Mouse (Mus musculus) forebrain, embryonic 12.5 days (tissue): ENCODE measurements around the gene Opn1sw. TPM values are rescaled to one million over a fixed set of nuclear protein-coding genes. Genes with fewer than 3 reads are reported as not detected.
"Not testable (repeated sequence)": the region's sequence is repeated elsewhere in the genome, so short reads cannot be mapped to it uniquely, and the experiment has no call there.

ENCODE experiments used
- ATAC-seq: fragments of 200-750 bp; cut with Nextera tagmentation; 2 replicates; pipeline ENCODE4 v1.8.0; 2017; ENCODE audit warnings: moderate TSS enrichment; ENCODE audit not compliant: low FRiP score
- H3K27ac ChIP-seq: fragments of 300-500 bp; sonication (generic); 2 replicates; pipeline ENCODE4 v1.5.1; 2016; ENCODE audit warnings: mild to moderate bottlenecking
- H3K27me3 ChIP-seq: fragments of 300-500 bp; sonication (generic); 2 replicates; pipeline ENCODE4 v1.6.1; 2016; ENCODE audit warnings: mild to moderate bottlenecking
- H3K36me3 ChIP-seq: fragments of 300-500 bp; sonication (generic); replicated peaks from 2 replicates; pipeline ENCODE4 v1.6.1; 2016; ENCODE audit warnings: mild to moderate bottlenecking
- H3K4me1 ChIP-seq: fragments of 300-500 bp; sonication (generic); 2 replicates; pipeline ENCODE4 v1.6.1; 2016
- H3K4me2 ChIP-seq: fragments of 300-500 bp; sonication (generic); 2 replicates; pipeline ENCODE4 v1.6.1; 2016; ENCODE audit warnings: mild to moderate bottlenecking, moderate library complexity
- H3K4me3 ChIP-seq: fragments of 300-500 bp; sonication (generic); replicated peaks from 2 replicates; pipeline ENCODE4 v1.5.1; 2016; ENCODE audit warnings: mild to moderate bottlenecking
- H3K9ac ChIP-seq: fragments of 300-500 bp; sonication (generic); 2 replicates; pipeline ENCODE4 v1.6.1; 2016; ENCODE audit warnings: mild to moderate bottlenecking
- H3K9me3 ChIP-seq: fragments of 300-500 bp; sonication (generic); 2 replicates; pipeline ENCODE4 v1.6.1; 2016
- WGBS: fragments of 180-500 bp; shearing (Covaris S2); methylation state at CpG from one replicate; pipeline ENCODE4 v1.1.7; 2016; 5-methylcytosine and 5-hydroxymethylcytosine counted together
- microRNA-seq: library from miRNA; unstranded; fragments of <30 nt; microRNA quantifications from one replicate; pipeline ENCODE4, GENCODE M21; 2017
- polyA plus RNA-seq: library from polyadenylated mRNA; unstranded; fragments of >200 nt; fragmentation: Nextera tagmentation; extraction: Ambion mirVana; gene quantifications from 2 replicates; pipeline ENCODE4 v1.2.1, GENCODE M21; 2016

Gene Opn1sw
- polyA plus RNA-seq, 1 experiment from 2014 or later, result 0.37 TPM

DNA sequence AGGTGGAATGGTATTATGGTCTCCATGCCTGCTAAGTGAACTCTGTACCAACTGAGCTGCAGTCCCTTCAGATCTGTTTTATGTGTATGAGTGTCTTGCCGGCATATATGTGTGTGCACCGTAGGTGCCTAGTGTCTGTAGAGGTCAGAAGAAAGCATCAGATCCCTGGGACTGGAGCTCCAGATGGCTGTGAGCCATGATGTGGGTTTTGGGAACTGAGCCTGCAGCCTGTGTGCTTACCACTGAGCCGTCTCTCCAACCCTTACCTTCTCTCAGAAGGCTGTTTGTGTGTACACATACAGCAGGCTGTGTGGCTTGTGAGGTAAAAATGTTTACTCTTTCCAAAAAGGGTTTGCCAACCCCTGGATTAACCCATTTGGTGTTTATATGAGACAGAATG, 28.9 kb downstream of the Opn1sw start:
- ATAC-seq, result no peak
- H3K9ac ChIP-seq, result no peak overlapping the region
- no peak overlapping the region for H3K4me3 ChIP-seq
- WGBS, result 94% methylated on average over 3 of the region's 3 CpGs
- H3K4me2 ChIP-seq, result no peak overlapping the region
- peaks cover 11% of the 10 kb centered on the region; the same call in 1 of the 2 replicates for H3K4me1 ChIP-seq
- H3K27ac ChIP-seq, result no peak overlapping the region
- no peaks in the 10 kb centered on the region for H3K9me3 ChIP-seq
- H3K27me3 ChIP-seq, result no peaks in the 10 kb centered on the region
- H3K36me3 ChIP-seq, result peaks cover 38% of the 10 kb centered on the region

DNA sequence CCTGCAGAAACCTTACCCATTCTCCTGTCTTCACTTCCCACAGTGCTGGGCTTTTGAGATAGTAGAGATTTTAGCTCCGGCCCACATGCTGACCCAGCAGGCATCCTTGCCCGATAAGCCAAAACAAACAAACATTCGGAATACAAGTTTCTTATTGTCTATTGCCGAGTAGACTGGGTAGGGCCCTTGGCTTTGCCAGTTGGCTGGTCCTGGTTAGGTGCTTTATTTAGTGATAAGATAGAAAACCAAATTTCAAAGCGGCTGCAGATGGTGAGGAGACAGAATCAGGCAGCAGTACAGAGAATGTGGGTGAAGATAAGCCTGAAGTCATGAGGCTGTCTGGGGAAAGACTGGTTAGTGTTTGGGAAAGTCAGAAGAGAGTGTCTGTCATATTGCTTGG, 35.5 kb downstream of the Opn1sw start:
- H3K4me2 ChIP-seq, result no peak overlapping the region
- WGBS, result 61% methylated on average over 5 of the region's 5 CpGs
- peaks cover 13% of the 10 kb centered on the region; the same call in 1 of the 2 replicates for H3K36me3 ChIP-seq
- ATAC-seq, result no peak
- no peak overlapping the region for H3K27ac ChIP-seq
- no peak overlapping the region for H3K4me3 ChIP-seq
- peaks cover 11% of the 10 kb centered on the region for H3K4me1 ChIP-seq
- H3K9me3 ChIP-seq, result no peaks in the 10 kb centered on the region
- H3K9ac ChIP-seq, result no peak overlapping the region
- no peaks in the 10 kb centered on the region for H3K27me3 ChIP-seq

DNA sequence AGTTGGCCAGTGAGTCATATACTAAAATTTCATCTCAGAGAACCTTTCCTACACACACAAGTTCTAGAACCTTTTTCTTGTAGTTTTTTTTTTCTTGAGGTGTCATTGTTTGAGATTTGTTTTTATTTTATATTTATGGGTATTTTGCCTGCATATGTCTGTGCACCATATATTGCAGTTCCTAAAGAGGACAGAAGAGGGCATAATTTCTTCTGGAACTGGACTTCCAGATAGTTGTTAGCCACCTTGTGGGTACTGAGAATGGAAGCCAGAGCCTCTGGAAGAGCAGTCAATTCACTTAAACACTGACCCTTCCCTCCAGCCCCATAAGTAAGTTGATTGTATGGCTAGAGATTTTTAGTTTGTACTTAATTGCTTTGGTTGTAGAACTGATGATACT, 36.7 kb downstream of the Opn1sw start:
- Histone ChIP-seq H3K4me3 (no peak overlapping the region), H3K27ac (no peak overlapping the region), H3K9me3 (no peaks in the 10 kb centered on the region), H3K27me3 (no peaks in the 10 kb centered on the region), H3K4me2 (no peak overlapping the region), H3K9ac (no peak overlapping the region), H3K4me1 (peaks cover 16% of the 10 kb centered on the region), H3K36me3 (peaks cover 3% of the 10 kb centered on the region; the same call in 1 of the 2 replicates)
- no peak for ATAC-seq

DNA sequence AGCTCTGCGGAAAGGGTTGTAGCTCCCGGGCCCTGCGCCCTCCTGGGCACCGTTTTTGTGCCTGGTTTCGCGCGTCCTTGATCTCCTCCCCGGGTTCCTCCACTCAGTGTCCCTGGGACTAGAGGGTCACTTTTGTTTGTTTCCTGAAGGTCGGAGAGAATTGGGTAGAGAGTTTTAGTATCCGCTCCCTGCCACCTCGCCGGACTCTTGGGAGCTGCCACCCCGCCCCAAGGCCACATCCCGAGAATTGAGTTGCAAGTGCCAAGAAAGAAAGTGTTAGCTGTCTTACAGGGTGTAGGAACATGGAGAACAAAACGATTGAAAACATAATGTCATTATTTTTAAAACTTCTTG, 39.9 kb downstream of the Opn1sw start:
- peak overlapping the region; percentile 47; the same call in 1 of the 2 replicates for H3K27ac ChIP-seq
- no peaks in the 10 kb centered on the region for H3K27me3 ChIP-seq
- H3K9me3 ChIP-seq, result no peaks in the 10 kb centered on the region
- H3K36me3 ChIP-seq, result no peaks in the 10 kb centered on the region
- peak overlapping the region; percentile 74 for H3K9ac ChIP-seq
- ATAC-seq, result no peak
- peak overlapping the region; percentile 82 for H3K4me3 ChIP-seq
- H3K4me2 ChIP-seq, result peak overlapping the region; percentile 60
- under 1% methylated on average over 15 of the region's 15 CpGs for WGBS
- H3K4me1 ChIP-seq, result peaks cover 16% of the 10 kb centered on the region

DNA sequence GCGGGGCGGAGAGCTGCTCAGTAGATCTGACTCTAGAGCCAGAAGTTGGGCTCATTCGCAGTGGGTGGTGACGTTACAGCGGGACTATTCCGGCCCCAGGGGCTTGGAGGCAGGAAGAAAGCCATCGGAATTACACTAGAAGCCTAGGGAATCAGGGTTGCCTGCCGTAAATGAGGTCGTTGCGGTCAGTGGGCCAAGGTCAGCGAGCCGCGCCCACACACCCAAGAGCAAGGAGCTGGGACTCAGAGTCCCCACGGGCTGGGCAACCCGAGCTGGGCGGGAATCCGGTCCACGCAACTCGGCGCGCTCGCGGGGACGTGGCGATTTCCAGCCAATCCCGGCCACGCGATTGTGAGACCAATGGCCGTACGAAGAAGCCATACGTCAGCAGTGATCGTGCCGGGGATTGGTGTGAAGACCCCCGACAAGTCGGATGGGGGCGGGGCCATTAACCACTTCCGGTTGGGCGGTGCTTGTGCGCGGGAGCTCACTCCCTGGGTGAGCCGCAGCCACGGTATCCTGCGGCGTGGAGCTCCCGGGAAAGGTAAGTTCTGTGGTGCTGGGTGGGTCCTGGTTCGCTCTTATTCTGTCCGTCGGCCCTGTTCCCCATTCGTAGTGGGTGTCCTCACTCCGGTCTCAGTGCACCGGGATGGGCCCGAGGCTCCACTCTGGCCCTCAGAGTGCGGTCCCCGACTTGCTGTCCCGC, 40.5 kb downstream of the Opn1sw start, which contains the start of gene Calu:
Gene Calu, plus strand, starts transcription at position 405 of the 706 bp plus-strand sequence.
- Histone ChIP-seq H3K4me3 (peak within 1 kb of the TSS; percentile 82), H3K27ac (peak within 1 kb of the TSS; percentile 81), H3K9ac (peak within 1 kb of the TSS; percentile 74), H3K36me3 (no peaks in the 10 kb centered on the region), H3K4me2 (peak within 1 kb of the TSS; percentile 77), H3K27me3 (no peaks in the 10 kb centered on the region), H3K4me1 (peaks cover 16% of the 10 kb centered on the region), H3K9me3 (no peaks in the 10 kb centered on the region)
- ATAC-seq, result peak; percentile 100
- under 1% methylated on average over 55 of the region's 55 CpGs for WGBS

DNA sequence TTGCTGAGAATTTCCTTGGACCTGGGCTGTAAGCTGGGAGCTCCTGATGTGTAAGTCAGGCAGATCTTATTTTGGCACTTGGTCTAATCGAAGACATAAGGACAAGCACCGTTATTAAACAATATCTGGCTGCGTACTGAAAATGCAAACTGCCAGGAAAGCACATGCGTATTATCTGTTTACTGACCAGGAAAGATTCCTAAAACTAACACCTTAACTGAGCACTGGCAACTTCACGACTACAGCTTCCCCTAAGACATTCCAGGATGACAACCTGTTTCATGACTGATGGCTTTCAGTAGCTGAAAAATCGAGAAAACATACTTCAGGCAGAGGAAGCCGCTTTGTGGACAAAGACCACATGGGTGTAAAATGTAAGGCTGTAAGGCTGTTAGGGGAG, 41.1 kb downstream of the Opn1sw start:
- 38% methylated on average over 7 of the region's 7 CpGs for WGBS
- H3K27me3 ChIP-seq, result no peaks in the 10 kb centered on the region

DNA sequence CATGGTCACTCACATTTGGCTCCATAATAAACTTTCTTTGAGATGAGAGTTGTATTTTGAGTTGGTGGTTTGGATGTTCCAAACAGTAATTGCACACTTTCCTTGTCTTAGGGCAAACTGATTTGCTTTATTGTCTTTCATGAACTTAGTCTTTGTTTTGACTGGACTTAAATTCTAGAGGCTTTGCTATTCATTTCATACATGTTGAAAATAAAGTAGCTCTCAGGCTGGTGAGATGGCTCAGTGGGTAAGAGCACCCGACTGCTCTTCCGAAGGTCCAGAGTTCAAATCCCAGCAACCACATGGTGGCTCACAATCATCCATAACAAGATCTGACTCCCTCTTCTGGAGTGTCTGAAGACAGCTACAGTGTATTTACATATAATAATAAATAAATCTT, 41.8 kb downstream of the Opn1sw start:
- not testable (repeated sequence) for H3K27me3 ChIP-seq, ATAC-seq, H3K9ac ChIP-seq, H3K36me3 ChIP-seq, H3K9me3 ChIP-seq, H3K4me2 ChIP-seq, H3K4me3 ChIP-seq, H3K27ac ChIP-seq
- peaks cover 16% of the 10 kb centered on the region for H3K4me1 ChIP-seq
- WGBS, result 93% methylated on average over 2 of the region's 2 CpGs

More for the DNA sequence above, 41.1 kb downstream of the Opn1sw start:
- peaks cover 16% of the 10 kb centered on the region for H3K4me1 ChIP-seq
- H3K27ac ChIP-seq, result peak overlapping the region; percentile 81
- peak overlapping the region; percentile 77 for H3K4me2 ChIP-seq
- no peak for ATAC-seq
- peak overlapping the region; percentile 74 for H3K9ac ChIP-seq
- no peaks in the 10 kb centered on the region for H3K36me3 ChIP-seq
- no peaks in the 10 kb centered on the region for H3K9me3 ChIP-seq
- H3K4me3 ChIP-seq, result peak overlapping the region; percentile 82

DNA sequence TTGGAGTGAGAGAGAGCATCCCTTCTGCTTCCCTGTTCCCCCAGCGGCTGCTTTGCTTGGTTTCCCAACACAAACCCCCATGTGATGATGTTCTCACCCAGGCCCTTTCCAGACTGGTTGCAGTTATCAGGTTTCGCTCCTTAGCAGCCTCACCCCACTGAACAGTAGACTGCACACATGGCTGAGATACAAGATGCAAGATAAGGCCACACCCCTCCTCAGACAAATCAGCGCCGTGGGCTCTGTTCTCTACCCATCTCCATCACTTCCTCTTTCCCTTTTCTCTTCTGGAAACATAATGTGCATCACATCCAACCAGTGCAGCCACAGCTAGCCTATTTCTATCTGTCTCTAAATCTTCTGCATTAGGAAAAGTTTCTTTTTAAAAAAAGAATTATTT, 58.8 kb downstream of the Opn1sw start:
- no peaks in the 10 kb centered on the region for H3K36me3 ChIP-seq
- H3K9ac ChIP-seq, result no peak overlapping the region
- no peak overlapping the region for H3K4me3 ChIP-seq
- H3K4me1 ChIP-seq, result no peaks in the 10 kb centered on the region
- H3K9me3 ChIP-seq, result no peaks in the 10 kb centered on the region
- WGBS, result 87% methylated on average over 4 of the region's 4 CpGs
- H3K27ac ChIP-seq, result no peak overlapping the region
- no peak overlapping the region for H3K4me2 ChIP-seq
- H3K27me3 ChIP-seq, result no peaks in the 10 kb centered on the region
- ATAC-seq, result no peak

DNA sequence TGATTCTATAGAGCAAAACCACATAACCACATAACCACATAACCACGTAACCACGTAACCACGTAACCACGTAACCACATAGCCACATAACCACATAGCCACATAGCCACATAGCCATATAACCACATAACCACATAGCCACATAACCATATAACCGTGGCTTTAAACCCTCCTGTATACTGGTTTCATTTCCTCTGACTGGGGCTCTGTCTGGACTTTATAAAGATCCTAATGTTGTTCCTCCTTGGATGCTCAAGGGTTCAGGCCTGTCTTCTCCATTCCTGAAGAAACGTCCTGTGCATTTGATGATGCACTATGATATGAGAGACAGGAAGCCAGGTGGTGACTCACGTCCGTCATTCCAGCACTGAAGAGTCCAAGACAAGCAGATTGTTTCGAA, 61.3 kb downstream of the Opn1sw start:
- Histone ChIP-seq H3K4me3 (no peak overlapping the region), H3K9ac (no peak overlapping the region), H3K4me2 (no peak overlapping the region), H3K27ac (no peak overlapping the region), H3K27me3 (no peaks in the 10 kb centered on the region), H3K36me3 (no peaks in the 10 kb centered on the region), H3K4me1 (no peaks in the 10 kb centered on the region), H3K9me3 (no peaks in the 10 kb centered on the region)
- 90% methylated on average over 9 of the region's 9 CpGs for WGBS
- ATAC-seq, result no peak

Small RNAs within 50 kb of the gene (microRNA-seq; reads per million reads assigned to microRNA genes)
- gene Gm26220 (not detected), gene Gm44354 (not detected)

Other genes with a start within 250 kb of the Opn1sw start
- 62.9 and 67.6 TPM in 2 replicates for gene Rbm28, start 223.5 kb downstream of the Opn1sw start, polyA plus RNA-seq
- gene Prrt4, start 208.9 kb downstream of the Opn1sw start, polyA plus RNA-seq, result 1.1 and 1.2 TPM in 2 replicates
- 36.3 and 39.8 TPM in 2 replicates for gene Impdh1, start 172.1 kb downstream of the Opn1sw start, polyA plus RNA-seq
- gene Hilpda, start 116.0 kb downstream of the Opn1sw start, polyA plus RNA-seq, result 31.3 and 32.5 TPM in 2 replicates
- gene Fam71f2, start 108.9 kb downstream of the Opn1sw start, polyA plus RNA-seq, result 0.56 and 0.77 TPM in 2 replicates
- gene Fam71f1, start 69.3 kb downstream of the Opn1sw start, polyA plus RNA-seq, result not detected in 2 replicates
- 192 and 207 TPM in 2 replicates for gene Calu, start 40.4 kb downstream of the Opn1sw start, polyA plus RNA-seq
- gene Ccdc136, start 7.8 kb upstream of the Opn1sw start, polyA plus RNA-seq, result 27.2 and 29.9 TPM in 2 replicates
- 4.1 and 4.5 TPM in 2 replicates for gene Flnc, start 44.8 kb upstream of the Opn1sw start, polyA plus RNA-seq
- gene Atp6v1f, start 79.2 kb upstream of the Opn1sw start, polyA plus RNA-seq, result 196 and 197 TPM in 2 replicates
- gene Atp6v1fnb, start 83.0 kb upstream of the Opn1sw start, polyA plus RNA-seq, result 0.37 TPM in 1 of 2 replicates, not detected in the other
- 9.4 and 10.8 TPM in 2 replicates for gene Kcp, start 119.5 kb upstream of the Opn1sw start, polyA plus RNA-seq
- gene Irf5, start 138.2 kb upstream of the Opn1sw start, polyA plus RNA-seq, result 0.95 and 1.3 TPM in 2 replicates
- 119 and 123 TPM in 2 replicates for gene Tnpo3, start 221.4 kb upstream of the Opn1sw start, polyA plus RNA-seq